Mouse (Mus musculus) heart, embryonic 10.5 days (tissue): ENCODE measurements around the gene Nsmf. TPM values are rescaled to one million over a fixed set of nuclear protein-coding genes. Genes with fewer than 3 reads are reported as not detected.

Experiments
- DNase-seq: peaks from one replicate; pipeline ENCODE4 v3.0.0-alpha.2; 2017; ENCODE audit warnings: low spot score
- H3K27ac ChIP-seq: fragments of 300-500 bp; sonication (generic); 2 replicates; pipeline ENCODE4 v1.5.1; 2016; ENCODE audit warnings: mild to moderate bottlenecking
- H3K27me3 ChIP-seq: fragments of 300-500 bp; sonication (generic); 2 replicates; pipeline ENCODE4 v1.6.1; 2016; ENCODE audit warnings: mild to moderate bottlenecking; ENCODE audit not compliant: poor library complexity, insufficient read depth, severe bottlenecking
- H3K36me3 ChIP-seq: fragments of 300-500 bp; sonication (generic); 2 replicates; pipeline ENCODE4 v1.6.1; 2016; ENCODE audit warnings: mild to moderate bottlenecking, moderate library complexity
- H3K4me1 ChIP-seq: fragments of 300-500 bp; sonication (generic); 2 replicates; pipeline ENCODE4 v1.6.1; 2016; ENCODE audit warnings: mild to moderate bottlenecking
- H3K4me3 ChIP-seq: fragments of 300-500 bp; sonication (generic); 2 replicates; pipeline ENCODE4 v1.5.1; 2016; ENCODE audit warnings: mild to moderate bottlenecking, moderate library complexity
- H3K9me3 ChIP-seq: fragments of 300-500 bp; sonication (generic); 2 replicates; pipeline ENCODE4 v1.6.1; 2016; ENCODE audit warnings: mild to moderate bottlenecking, moderate library complexity
- WGBS: fragments of 180-500 bp; shearing (Covaris S2); methylation state at CpG from one replicate; pipeline ENCODE4 v1.1.7; 2016; 5-methylcytosine and 5-hydroxymethylcytosine counted together
- polyA plus RNA-seq: library from polyadenylated mRNA; unstranded; fragments of >200 nt; fragmentation: Nextera tagmentation; extraction: Ambion mirVana; gene quantifications from 2 replicates; pipeline ENCODE4 v1.2.1, GENCODE M21; 2016

The Nsmf gene
- polyA plus RNA-seq, result 52.2 and 53.2 TPM in 2 replicates

DNA sequence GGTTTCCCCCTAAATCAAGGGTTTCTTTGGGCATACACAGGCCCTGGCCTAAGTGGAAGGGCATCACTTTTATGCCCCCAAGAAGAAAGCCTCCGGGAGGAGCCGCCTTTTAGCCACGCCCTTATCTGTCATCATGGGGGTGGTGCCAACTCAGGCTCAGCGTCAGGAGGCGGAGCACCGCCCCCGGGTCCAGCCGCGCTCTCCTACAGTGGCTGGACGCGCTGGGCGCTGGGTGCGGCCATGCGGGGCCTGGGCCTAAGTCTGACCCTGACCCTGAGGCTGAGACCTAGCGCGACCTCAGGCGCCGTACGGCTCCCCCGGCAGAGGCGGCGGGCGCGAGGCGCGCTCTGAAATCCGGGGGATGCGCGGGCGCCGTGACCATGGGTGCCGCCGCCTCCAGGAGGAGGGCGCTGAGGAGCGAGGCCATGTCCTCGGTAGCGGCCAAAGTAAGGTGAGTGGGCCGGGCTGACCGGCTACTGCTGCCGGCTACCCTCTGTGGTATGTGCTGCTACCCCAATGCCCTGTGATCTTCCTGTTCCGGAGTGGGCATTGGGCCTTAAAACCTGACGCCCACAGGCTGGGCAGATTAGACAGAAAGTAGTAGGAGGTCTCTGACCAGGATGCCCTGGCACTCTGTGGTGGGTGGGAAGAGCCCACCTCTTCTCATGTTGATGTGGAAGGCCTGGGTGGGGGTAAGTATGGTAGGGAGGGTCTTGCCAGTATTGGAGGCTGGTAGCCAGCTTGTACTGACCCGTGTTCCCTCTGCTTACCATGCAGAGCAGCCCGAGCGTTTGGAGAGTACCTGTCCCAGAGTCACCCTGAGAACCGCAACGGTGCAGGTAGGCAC is at the start of gene Nsmf:
Nsmf (plus strand) TSS at position 135 of the 847 bp plus-strand sequence.
- no peaks in the 10 kb centered on the region for H3K9me3 ChIP-seq
- H3K4me1 ChIP-seq, result peaks cover 38% of the 10 kb centered on the region
- peak; percentile 94 for DNase-seq
- H3K36me3 ChIP-seq, result peaks cover 22% of the 10 kb centered on the region
- peak within 1 kb of the TSS; percentile 81 for H3K4me3 ChIP-seq
- H3K27ac ChIP-seq, result peak within 1 kb of the TSS; percentile 92
- 5% methylated on average over 47 of the region's 47 CpGs for WGBS
- H3K27me3 ChIP-seq, result no peaks in the 10 kb centered on the region

DNA sequence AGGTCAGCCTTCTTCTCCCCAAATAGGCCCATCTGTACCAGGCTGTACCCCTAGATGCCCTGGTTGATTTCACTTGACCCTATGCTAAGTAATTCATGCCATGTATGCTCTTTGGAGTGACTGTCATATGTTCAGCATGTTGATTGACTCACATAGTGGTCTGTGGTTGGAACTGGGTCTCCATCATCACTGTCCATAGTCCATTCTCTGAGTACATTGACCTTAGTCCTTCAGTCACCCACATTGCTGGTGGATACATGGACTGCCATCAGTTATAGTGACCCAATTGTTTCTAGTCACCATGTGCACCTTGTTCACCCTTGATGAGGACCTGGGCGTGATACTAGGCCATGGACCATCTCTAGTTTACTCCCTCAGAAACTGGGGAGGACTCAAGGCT is 47.4 kb upstream of the Nsmf start:
- no peaks in the 10 kb centered on the region for H3K4me1 ChIP-seq
- H3K9me3 ChIP-seq, result no peaks in the 10 kb centered on the region
- H3K27me3 ChIP-seq, result no peaks in the 10 kb centered on the region
- WGBS, result 83% methylated on average over 1 of the region's 1 CpGs
- H3K4me3 ChIP-seq, result no peak overlapping the region
- H3K27ac ChIP-seq, result no peak overlapping the region
- peaks cover 4% of the 10 kb centered on the region for H3K36me3 ChIP-seq
- no peak for DNase-seq

GRCm38 (mm10) chr2:25008250-25008649 is 45.9 kb upstream of the Nsmf start:
- H3K4me3 ChIP-seq, result no peak overlapping the region
- no peak overlapping the region for H3K27ac ChIP-seq
- no peaks in the 10 kb centered on the region for H3K9me3 ChIP-seq
- no peaks in the 10 kb centered on the region for H3K4me1 ChIP-seq
- no peak for DNase-seq
- no peaks in the 10 kb centered on the region for H3K27me3 ChIP-seq
- peaks cover under 1% of the 10 kb centered on the region; the same call in 1 of the 2 replicates for H3K36me3 ChIP-seq

- WGBS, result 88% methylated on average over 1 of the region's 1 CpGs
Observed at GRCm38 (mm10) chr2:25022678-25023077, 31.5 kb upstream of the Nsmf start.

GRCm38 (mm10) chr2:25025109-25025508 is 29.0 kb upstream of the Nsmf start:
- no peaks in the 10 kb centered on the region for H3K27me3 ChIP-seq
- no peaks in the 10 kb centered on the region for H3K4me1 ChIP-seq
- H3K36me3 ChIP-seq, result no peaks in the 10 kb centered on the region
- H3K4me3 ChIP-seq, result no peak overlapping the region
- WGBS, result 82% methylated on average over 1 of the region's 1 CpGs
- DNase-seq, result no peak
- no peaks in the 10 kb centered on the region for H3K9me3 ChIP-seq
- no peak overlapping the region for H3K27ac ChIP-seq

More at GRCm38 (mm10) chr2:25022678-25023077, 31.5 kb upstream of the Nsmf start:
- no peaks in the 10 kb centered on the region for H3K9me3 ChIP-seq
- H3K36me3 ChIP-seq, result peaks cover 1% of the 10 kb centered on the region; the same call in 1 of the 2 replicates
- no peak overlapping the region for H3K4me3 ChIP-seq
- H3K27me3 ChIP-seq, result no peaks in the 10 kb centered on the region
- no peak for DNase-seq
- H3K4me1 ChIP-seq, result no peaks in the 10 kb centered on the region
- no peak overlapping the region for H3K27ac ChIP-seq

GRCm38 (mm10) chr2:25034994-25035393 is 19.2 kb upstream of the Nsmf start:
- Histone ChIP-seq H3K27ac (no peak overlapping the region), H3K4me3 (no peak overlapping the region), H3K4me1 (no peaks in the 10 kb centered on the region), H3K27me3 (no peaks in the 10 kb centered on the region), H3K9me3 (no peaks in the 10 kb centered on the region), H3K36me3 (no peaks in the 10 kb centered on the region)
- 93% methylated on average over 4 of the region's 4 CpGs for WGBS
- no peak for DNase-seq

- WGBS, result 83% methylated on average over 5 of the region's 5 CpGs
- no peaks in the 10 kb centered on the region for H3K27me3 ChIP-seq
- no peaks in the 10 kb centered on the region for H3K36me3 ChIP-seq
- no peak overlapping the region for H3K27ac ChIP-seq
- DNase-seq, result no peak
- H3K9me3 ChIP-seq, result no peaks in the 10 kb centered on the region
- no peak overlapping the region for H3K4me3 ChIP-seq
- H3K4me1 ChIP-seq, result no peaks in the 10 kb centered on the region
Observed at GRCm38 (mm10) chr2:25040089-25040488, 14.1 kb upstream of the Nsmf start.

GRCm38 (mm10) chr2:25050921-25051320 is 3.2 kb upstream of the Nsmf start:
- no peak overlapping the region for H3K27ac ChIP-seq
- H3K36me3 ChIP-seq, result peaks cover 7% of the 10 kb centered on the region; the same call in 1 of the 2 replicates
- H3K9me3 ChIP-seq, result no peaks in the 10 kb centered on the region
- no peak overlapping the region for H3K4me3 ChIP-seq
- peaks cover 24% of the 10 kb centered on the region for H3K4me1 ChIP-seq
- DNase-seq, result no peak
- no peaks in the 10 kb centered on the region for H3K27me3 ChIP-seq
- WGBS, result 91% methylated on average over 7 of the region's 7 CpGs

- peaks cover 9% of the 10 kb centered on the region; the same call in 1 of the 2 replicates for H3K36me3 ChIP-seq
- H3K4me3 ChIP-seq, result no peak overlapping the region
- H3K27me3 ChIP-seq, result no peaks in the 10 kb centered on the region
- H3K4me1 ChIP-seq, result peaks cover 25% of the 10 kb centered on the region
- no peaks in the 10 kb centered on the region for H3K9me3 ChIP-seq
- DNase-seq, result no peak
- no peak overlapping the region for H3K27ac ChIP-seq
- WGBS, result 79% methylated on average over 8 of the region's 8 CpGs
Observed at GRCm38 (mm10) chr2:25051450-25051849, 2.7 kb upstream of the Nsmf start.

- H3K4me1 ChIP-seq, result peaks cover 37% of the 10 kb centered on the region
- no peaks in the 10 kb centered on the region for H3K27me3 ChIP-seq
- no peak for DNase-seq
- no peaks in the 10 kb centered on the region for H3K9me3 ChIP-seq
- H3K4me3 ChIP-seq, result no peak overlapping the region
- 87% methylated on average over 6 of the region's 6 CpGs for WGBS
- no peak overlapping the region for H3K27ac ChIP-seq
- peaks cover 15% of the 10 kb centered on the region for H3K36me3 ChIP-seq
Observed at GRCm38 (mm10) chr2:25053101-25053500, 1.1 kb upstream of the Nsmf start.

- Histone ChIP-seq H3K9me3 (no peaks in the 10 kb centered on the region), H3K36me3 (peaks cover 28% of the 10 kb centered on the region), H3K27me3 (no peaks in the 10 kb centered on the region), H3K4me3 (peak overlapping the region; percentile 81), H3K27ac (peak overlapping the region; percentile 92), H3K4me1 (peaks cover 38% of the 10 kb centered on the region)
- 75% methylated on average over 2 of the region's 2 CpGs for WGBS
- no peak for DNase-seq
Observed at GRCm38 (mm10) chr2:25055068-25055405, 882 bp downstream of the Nsmf start.

GRCm38 (mm10) chr2:25055409-25056155 is 1.4 kb downstream of the Nsmf start:
- H3K9me3 ChIP-seq, result no peaks in the 10 kb centered on the region
- H3K27ac ChIP-seq, result no peak overlapping the region
- 86% methylated on average over 21 of the region's 21 CpGs for WGBS
- H3K4me3 ChIP-seq, result peak overlapping the region; percentile 81
- no peaks in the 10 kb centered on the region for H3K27me3 ChIP-seq
- H3K36me3 ChIP-seq, result peaks cover 33% of the 10 kb centered on the region
- DNase-seq, result no peak
- peaks cover 38% of the 10 kb centered on the region for H3K4me1 ChIP-seq

DNA sequence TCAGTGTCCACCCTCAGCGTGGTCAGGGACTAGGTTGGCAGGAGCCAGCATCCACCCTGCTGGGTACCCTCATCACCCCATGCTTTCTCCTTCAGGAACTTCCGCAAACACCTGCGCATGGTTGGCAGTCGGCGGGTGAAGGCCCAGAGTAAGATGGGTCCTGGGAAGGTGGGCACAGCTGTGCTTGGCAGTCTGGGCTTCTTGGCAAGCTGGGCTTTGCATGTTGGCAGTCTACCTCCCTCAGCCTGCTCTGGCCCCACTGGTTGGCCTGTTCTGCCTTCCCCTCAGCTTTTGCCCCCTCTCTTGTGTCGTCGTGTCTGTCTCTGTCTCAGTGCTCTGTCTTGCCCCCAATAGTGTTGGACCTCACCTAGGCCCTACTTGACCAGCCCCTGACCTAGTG is 4.8 kb downstream of the Nsmf start:
- peaks cover 50% of the 10 kb centered on the region for H3K36me3 ChIP-seq
- no peaks in the 10 kb centered on the region for H3K9me3 ChIP-seq
- H3K4me3 ChIP-seq, result no peak overlapping the region
- no peak overlapping the region for H3K27ac ChIP-seq
- H3K27me3 ChIP-seq, result no peaks in the 10 kb centered on the region
- DNase-seq, result no peak
- peaks cover 33% of the 10 kb centered on the region for H3K4me1 ChIP-seq
- WGBS, result 89% methylated on average over 7 of the region's 7 CpGs
